Comparison of ENCODE assay signal across 8 mouse cellular contexts in the genomic region with DNA sequence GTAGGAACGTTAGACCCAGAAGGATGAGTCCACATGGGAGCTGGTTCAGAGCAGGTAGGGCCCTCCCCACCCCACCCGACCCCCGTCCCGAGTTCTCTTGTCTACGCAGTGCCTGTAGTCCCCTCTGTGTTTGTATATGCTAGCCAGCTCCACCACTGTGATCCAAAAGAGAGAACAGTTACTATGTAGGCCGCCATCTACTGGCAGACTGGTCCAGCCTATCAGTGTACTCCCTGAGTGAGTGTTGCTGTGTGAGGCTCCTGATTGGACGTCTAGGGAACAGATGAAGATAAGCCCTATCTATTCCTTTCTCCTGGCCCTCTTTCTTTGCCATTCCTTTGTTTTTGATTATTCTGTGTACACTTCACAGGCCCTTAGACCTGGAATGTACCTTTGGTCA.
DNase-seq lines count a peak whose midpoint lies in the region; ATAC-seq and TF ChIP-seq lines count a peak whose summit lies in the region.

No protein-coding gene starts in this region.

- no peaks in the 10 kb centered on the region for H3K79me2 ChIP-seq in heart, adult 2 months (replicated peaks; ENCODE audit: control insufficient read depth, insufficient read depth, low read length)

- no peak overlapping the region for H3K4me2 ChIP-seq in heart, embryonic 11.5 days
- H3K4me2 ChIP-seq in kidney, embryonic 15.5 days = no peak overlapping the region

- 49% methylated on average over 7 of the region's 7 CpGs for WGBS in heart, adult 2 months
- WGBS in heart, embryonic 11.5 days (ENCODE audit: insufficient replicate concordance) = 51% methylated on average over 7 of the region's 7 CpGs
- 72% methylated on average over 7 of the region's 7 CpGs for WGBS in kidney, embryonic 15.5 days

- intact Hi-C loops in heart, adult 2 months (cut with DNase I) = loop anchor here (1.0 kb wide), 1 partner anchor 125 kb away; no protein-coding TSS in a partner anchor

- H3K27ac ChIP-seq in heart, adult 2 months = no peak overlapping the region
- no peak overlapping the region; the same call in 1 of the 2 replicates for H3K27ac ChIP-seq in heart, embryonic 11.5 days (ENCODE audit: low read depth, low read length)
- no peak overlapping the region for H3K27ac ChIP-seq in kidney, embryonic 15.5 days

- no peak; the same call in 1 of the 2 replicates for ATAC-seq in heart, embryonic 11.5 days (replicated peaks; ENCODE audit: insufficient number of reproducible peaks, low FRiP score, low TSS enrichment)
- peak; percentile 70; the same call in 1 of the 2 replicates for ATAC-seq in kidney, embryonic 15.5 days (replicated peaks; ENCODE audit: low FRiP score)
- ATAC-seq in megakaryocyte progenitor cell, adult 5-6 weeks (replicated peaks; ENCODE audit: poor library complexity) = peak; percentile 96

- no peak for TF ChIP-seq EP300 in heart, adult 2 months (IDR thresholded peaks at IDR 0.05; ENCODE audit: insufficient read depth, low read depth, low read length)

- no peak overlapping the region for H3K9ac ChIP-seq in heart, adult 2 months (ENCODE audit: low read depth, low read length)
- no peak overlapping the region for H3K9ac ChIP-seq in heart, embryonic 11.5 days (ENCODE audit: low read depth, low read length)
- H3K9ac ChIP-seq in kidney, embryonic 15.5 days = no peak overlapping the region

- H3K4me1 ChIP-seq in heart, adult 2 months (ENCODE audit: control insufficient read depth, insufficient read depth, low read length) = peaks cover 2% of the 10 kb centered on the region; the same call in 1 of the 2 replicates
- peaks cover 3% of the 10 kb centered on the region; the same call in 1 of the 2 replicates for H3K4me1 ChIP-seq in heart, embryonic 11.5 days (ENCODE audit: control insufficient read depth, insufficient read depth, low read length)
- no peaks in the 10 kb centered on the region for H3K4me1 ChIP-seq in kidney, embryonic 15.5 days

- TF ChIP-seq CTCF in heart, adult 2 months (IDR thresholded peaks at IDR 0.05) = peak; percentile 62

- no peaks in the 10 kb centered on the region for H3K9me3 ChIP-seq in heart, embryonic 11.5 days (replicated peaks; ENCODE audit: control insufficient read depth, low read length)
- H3K9me3 ChIP-seq in kidney, embryonic 15.5 days (replicated peaks) = no peaks in the 10 kb centered on the region

- H3K27me3 ChIP-seq in heart, adult 2 months (ENCODE audit: control insufficient read depth, insufficient read depth, low read length) = no peaks in the 10 kb centered on the region
- H3K27me3 ChIP-seq in heart, embryonic 11.5 days (ENCODE audit: control insufficient read depth, insufficient read depth, low read length) = peaks cover 7% of the 10 kb centered on the region; the same call in 1 of the 2 replicates
- H3K27me3 ChIP-seq in kidney, embryonic 15.5 days = no peaks in the 10 kb centered on the region

- no peak for TF ChIP-seq POLR2A in heart, adult 2 months (IDR thresholded peaks at IDR 0.05; ENCODE audit: insufficient read depth, low read depth, low read length)

- peak in 1 of 2 experiments; percentile 24 for DNase-seq in heart, adult 2 months
- DNase-seq in T-cell, adult 2 months (ENCODE audit: low spot score) = peak; percentile 53
- no peak for DNase-seq in retina, postnatal 1 day
- DNase-seq in gastrocnemius, postnatal 25 days = no peak
- no peak for DNase-seq in MN1 (ENCODE audit: low spot score)

- no peak overlapping the region for H3K4me3 ChIP-seq in heart, adult 2 months
- H3K4me3 ChIP-seq in heart, embryonic 11.5 days (ENCODE audit: low read depth, low read length) = no peak overlapping the region
- H3K4me3 ChIP-seq in kidney, embryonic 15.5 days (replicated peaks) = no peak overlapping the region

- H3K36me3 ChIP-seq in heart, adult 2 months (ENCODE audit: control insufficient read depth, insufficient read depth, low read length) = no peaks in the 10 kb centered on the region
- H3K36me3 ChIP-seq in heart, embryonic 11.5 days (ENCODE audit: control insufficient read depth, insufficient read depth, low read length) = no peaks in the 10 kb centered on the region
- no peaks in the 10 kb centered on the region for H3K36me3 ChIP-seq in kidney, embryonic 15.5 days
